Mouse (Mus musculus): Measurements from ENCODE around the gene Opa3. TPM values are rescaled to one million over a fixed set of nuclear protein-coding genes. Genes with fewer than 3 reads are reported as not detected.

The Opa3 gene
- total and polyA plus RNA-seq, 3 experiments: 9.4 to 21.2 (median 11.9) TPM

GRCm38 (mm10) chr7:19255395-19255794 is 27.3 kb downstream of the Opa3 start:
- no peak overlapping the region for H3K4me3 ChIP-seq (replicated peaks in 1 of 3; ENCODE audit: low read depth in 2 of 3, low read length in 2 of 3, poor library complexity in 1 of 3)
- H3K27me3 ChIP-seq (replicated peaks): no peaks in the 10 kb centered on the region
- dilution Hi-C loops (cut with MboI; ENCODE audit: extremely low pct_ligation_motif_present, extremely low pct_unique_long_range_greater_than_20kb, low sequenced_read_pairs): no loop called here
- no peak for DNase-seq (ENCODE audit: extremely low read depth)
- H3K79me2 ChIP-seq (replicated peaks; ENCODE audit: control insufficient read depth, extremely low read depth, insufficient read depth, poor library complexity, severe bottlenecking): no peaks in the 10 kb centered on the region
- in situ Hi-C loops (cut with MboI; ENCODE audit: low pct_ligation_motif_present, low pct_unique_long_range_greater_than_20kb, low sequenced_read_pairs): no loop called here
- H3K4me1 ChIP-seq (ENCODE audit: control insufficient read depth in 1 of 2, insufficient read depth in 2 of 2): peaks cover 2 to 24% of the 10 kb centered on the region in 2 experiments; a peak in 3 of 4 replicates
- peaks cover 46 to 79% of the 10 kb centered on the region in 2 experiments for H3K36me3 ChIP-seq (replicated peaks in 1 of 2; ENCODE audit: control insufficient read depth in 1 of 2, insufficient read depth in 1 of 2, low read length in 1 of 2)
- no peak overlapping the region for H3K4me2 ChIP-seq (ENCODE audit: insufficient read depth, low read depth, poor library complexity, severe bottlenecking)
- no peak for TF ChIP-seq TCF12 (IDR thresholded peaks at IDR 0.05; ENCODE audit: low read depth, low read length)
- TF ChIP-seq IRF4 (IDR thresholded peaks at IDR 0.05; ENCODE audit: low read depth, low read length): no peak
- no peak overlapping the region for H3K9ac ChIP-seq (ENCODE audit: insufficient read depth, low read depth)
- H3K27ac ChIP-seq (ENCODE audit: insufficient read depth, low read depth): no peak overlapping the region
- H3K9me3 ChIP-seq (replicated peaks; ENCODE audit: low read length): no peaks in the 10 kb centered on the region

- Histone ChIP-seq H3K36me3 (replicated peaks in 1 of 2; ENCODE audit: control insufficient read depth in 1 of 2, insufficient read depth in 1 of 2, low read length in 1 of 2) (peaks cover 55 to 84% of the 10 kb centered on the region in 2 experiments), H3K4me2 (ENCODE audit: insufficient read depth, low read depth, poor library complexity, severe bottlenecking) (no peak overlapping the region), H3K79me2 (replicated peaks; ENCODE audit: control insufficient read depth, extremely low read depth, insufficient read depth, poor library complexity, severe bottlenecking) (no peaks in the 10 kb centered on the region), H3K27me3 (replicated peaks) (no peaks in the 10 kb centered on the region), H3K9ac (ENCODE audit: insufficient read depth, low read depth) (no peak overlapping the region), H3K4me3 (replicated peaks in 1 of 3; ENCODE audit: low read depth in 2 of 3, low read length in 2 of 3, poor library complexity in 1 of 3) (no peak overlapping the region), H3K4me1 (ENCODE audit: control insufficient read depth in 1 of 2, insufficient read depth in 2 of 2) (peaks cover 2 to 24% of the 10 kb centered on the region in 2 experiments; a peak in 3 of 4 replicates), H3K27ac (ENCODE audit: insufficient read depth, low read depth) (no peak overlapping the region), H3K9me3 (replicated peaks; ENCODE audit: low read length) (no peaks in the 10 kb centered on the region)
- TF ChIP-seq RAD21 (IDR thresholded peaks at IDR 0.05; ENCODE audit: low read depth, low read length) (no peak), RCOR1 (conservative IDR thresholded peaks at IDR 0.05; ENCODE audit: low read depth, low read length) (no peak), ZNF384 (IDR thresholded peaks at IDR 0.05; ENCODE audit: low read depth, low read length) (no peak), POLR2A (IDR thresholded peaks at IDR 0.05; ENCODE audit: low read depth, low read length) (no peak), MEF2A (IDR thresholded peaks at IDR 0.05; ENCODE audit: borderline replicate concordance, low read depth, low read length) (no peak), ZC3H11A (IDR thresholded peaks at IDR 0.05; ENCODE audit: low read depth, low read length) (no peak), MXI1 (IDR thresholded peaks at IDR 0.05; ENCODE audit: low read depth, low read length) (no peak), PAX5 (IDR thresholded peaks at IDR 0.05; ENCODE audit: low read length) (no peak), CHD1 (IDR thresholded peaks at IDR 0.05; ENCODE audit: low read depth, low read length) (no peak), CHD2 (IDR thresholded peaks at IDR 0.05; ENCODE audit: low read length) (no peak), E2F4 (IDR thresholded peaks at IDR 0.05; ENCODE audit: insufficient replicate concordance, low read depth, low read length) (no peak), ELF1 (IDR thresholded peaks at IDR 0.05; ENCODE audit: low read depth, low read length) (no peak), KAT2A (IDR thresholded peaks at IDR 0.05; ENCODE audit: insufficient replicate concordance, low read length) (no peak), UBTF (IDR thresholded peaks at IDR 0.05; ENCODE audit: low read depth, low read length) (no peak), TBP (conservative IDR thresholded peaks at IDR 0.05; ENCODE audit: low read depth, low read length) (no peak), POLR2AphosphoS2 (IDR thresholded peaks at IDR 0.05; ENCODE audit: low read depth, low read length) (no peak), SMC3 (IDR thresholded peaks at IDR 0.05; ENCODE audit: low read depth, low read length) (no peak), EP300 (IDR thresholded peaks at IDR 0.05; ENCODE audit: low read length) (no peak), BHLHE40 (IDR thresholded peaks at IDR 0.05; ENCODE audit: low read depth, low read length) (no peak), ETS1 (conservative IDR thresholded peaks at IDR 0.05; ENCODE audit: low read depth, low read length) (no peak)
- dilution Hi-C loops (cut with MboI; ENCODE audit: extremely low pct_ligation_motif_present, extremely low pct_unique_long_range_greater_than_20kb, low sequenced_read_pairs): no loop called here
- in situ Hi-C loops (cut with MboI; ENCODE audit: low pct_ligation_motif_present, low pct_unique_long_range_greater_than_20kb, low sequenced_read_pairs): no loop called here
- no peak for DNase-seq (ENCODE audit: extremely low read depth)
Measured at GRCm38 (mm10) chr7:19256567-19256966, 28.4 kb downstream of the Opa3 start.
